Mouse (Mus musculus) brain, embryonic 18.5 days (tissue): Measurements from ENCODE around the gene Parp1.
"Not testable (repeated sequence)": the region's sequence is repeated elsewhere in the genome, so short reads cannot be mapped to it uniquely, and the experiment has no call there.

Experiments used
- DNase-seq: peaks from one replicate; pipeline ENCODE4 v3.0.0-alpha.2; 2012; ENCODE audit warnings: low read depth, low spot score

The Parp1 gene

GRCm38 (mm10) chr1:180559454-180559853, 9.3 kb upstream of the Parp1 start:
- no peak for DNase-seq

- DNase-seq = no peak
Observed at GRCm38 (mm10) chr1:180561187-180561586, 7.5 kb upstream of the Parp1 start.

GRCm38 (mm10) chr1:180564885-180565284, 3.8 kb upstream of the Parp1 start:
- DNase-seq = no peak

GRCm38 (mm10) chr1:180567761-180568160, 963 bp upstream of the Parp1 start:
- no peak for DNase-seq

DNA sequence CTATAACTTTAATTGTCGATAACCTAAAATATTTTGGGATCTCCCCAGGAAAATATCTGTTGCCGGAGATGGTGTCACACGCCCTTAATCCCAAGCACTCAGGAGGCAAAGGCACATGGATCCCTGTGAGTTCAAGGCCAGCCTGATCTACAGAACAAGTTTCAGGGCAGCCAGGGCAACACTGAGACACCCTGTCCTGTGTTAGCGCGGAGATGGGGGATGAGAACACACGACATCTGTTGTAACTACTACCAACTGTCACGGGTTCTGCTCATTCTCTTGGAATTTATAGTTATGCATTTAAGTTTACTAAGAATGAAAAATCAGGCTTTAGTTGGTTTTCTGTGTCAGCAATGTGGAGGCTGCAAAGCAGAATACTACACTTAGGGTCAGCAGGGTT, 476 bp upstream of the Parp1 start:
- DNase-seq = no peak

GRCm38 (mm10) chr1:180569453-180569852, 729 bp downstream of the Parp1 start:
- no peak for DNase-seq

DNA sequence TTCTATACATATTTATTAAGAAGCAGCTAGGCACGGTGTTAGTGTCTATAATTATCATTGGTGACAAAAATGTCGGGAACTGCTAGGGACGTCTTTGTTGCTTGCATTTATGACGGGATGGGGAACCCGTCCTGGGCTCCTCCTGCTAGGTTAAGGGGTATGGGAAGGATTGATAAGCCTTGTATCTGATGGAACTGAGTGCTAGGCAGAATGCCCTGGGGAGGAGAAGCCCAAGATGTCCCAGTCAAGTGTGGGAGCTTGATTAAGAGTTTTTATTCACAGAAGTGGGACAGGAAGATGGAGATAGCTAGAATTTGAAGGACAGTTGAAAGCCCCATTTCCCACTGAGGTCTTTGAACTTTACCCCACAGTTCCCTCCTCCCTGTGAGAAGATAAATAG, 1.5 kb downstream of the Parp1 start:
- no peak for DNase-seq

- no peak for DNase-seq
Observed at GRCm38 (mm10) chr1:180571018-180571589, 2.4 kb downstream of the Parp1 start.

GRCm38 (mm10) chr1:180571721-180572120, 3.0 kb downstream of the Parp1 start:
- not testable (repeated sequence) for DNase-seq

DNA sequence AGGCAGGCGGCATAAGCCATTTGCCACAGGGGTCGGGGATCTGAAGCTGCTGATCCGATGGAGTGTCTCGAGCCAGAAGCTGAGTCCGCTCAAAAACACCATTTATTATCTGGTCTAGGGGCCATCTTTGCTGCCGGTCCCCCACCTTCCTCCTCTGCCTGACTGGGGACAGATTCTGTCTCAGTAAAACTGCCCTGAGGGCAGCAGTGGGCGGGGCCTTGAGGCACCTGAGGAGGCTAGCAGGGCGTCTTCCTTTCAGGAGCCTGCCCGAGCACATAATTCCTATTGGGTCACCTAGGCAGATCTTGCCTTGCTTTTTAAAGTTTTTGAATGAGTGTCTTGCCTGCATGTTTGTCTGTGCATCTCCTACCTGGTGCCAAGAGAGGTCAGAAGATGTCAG, 3.4 kb downstream of the Parp1 start:
- no peak for DNase-seq

DNA sequence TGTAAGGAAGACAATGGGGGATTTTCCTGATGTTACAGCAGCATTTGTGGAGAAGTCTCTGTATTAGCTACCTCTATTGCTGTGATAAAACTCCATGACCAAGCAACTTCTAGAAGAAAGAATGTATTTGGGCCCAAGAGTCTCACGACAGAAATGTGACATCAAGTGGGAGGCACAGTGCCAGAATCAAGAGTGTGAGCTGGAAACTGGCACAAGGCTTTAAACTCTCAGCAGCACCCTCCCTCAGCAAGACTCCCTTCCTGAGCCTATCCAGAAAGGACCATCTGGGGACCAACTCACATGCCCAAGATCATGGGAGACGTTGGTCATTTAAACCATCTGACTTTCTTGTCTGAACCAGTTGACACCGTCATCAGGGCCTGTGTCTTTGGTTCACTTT, 7.8 kb downstream of the Parp1 start:
- no peak for DNase-seq

GRCm38 (mm10) chr1:180577837-180578236, 9.1 kb downstream of the Parp1 start:
- DNase-seq = no peak

GRCm38 (mm10) chr1:180587792-180588442, 19.2 kb downstream of the Parp1 start:
- no peak for DNase-seq

DNA sequence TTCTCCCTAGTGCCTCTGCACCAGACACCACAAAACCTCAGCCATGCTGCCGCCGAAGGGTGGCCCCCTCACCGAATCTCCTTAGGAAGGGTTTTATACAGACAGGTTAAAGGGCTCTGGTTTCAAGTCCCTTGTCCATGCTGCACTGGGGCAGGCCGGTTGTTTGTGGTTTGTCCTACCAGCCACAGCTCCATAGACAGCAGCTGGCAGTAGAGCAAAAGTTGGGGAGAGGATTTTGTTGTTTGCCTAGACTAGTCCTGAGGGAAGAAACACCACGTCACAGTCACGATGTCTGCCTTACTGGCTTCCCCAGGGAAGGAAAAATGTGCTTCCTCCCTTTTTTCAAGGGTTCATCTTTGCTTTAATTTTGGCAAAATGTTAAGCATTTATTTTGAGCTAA, 31.9 kb downstream of the Parp1 start:
- no peak for DNase-seq

DNA sequence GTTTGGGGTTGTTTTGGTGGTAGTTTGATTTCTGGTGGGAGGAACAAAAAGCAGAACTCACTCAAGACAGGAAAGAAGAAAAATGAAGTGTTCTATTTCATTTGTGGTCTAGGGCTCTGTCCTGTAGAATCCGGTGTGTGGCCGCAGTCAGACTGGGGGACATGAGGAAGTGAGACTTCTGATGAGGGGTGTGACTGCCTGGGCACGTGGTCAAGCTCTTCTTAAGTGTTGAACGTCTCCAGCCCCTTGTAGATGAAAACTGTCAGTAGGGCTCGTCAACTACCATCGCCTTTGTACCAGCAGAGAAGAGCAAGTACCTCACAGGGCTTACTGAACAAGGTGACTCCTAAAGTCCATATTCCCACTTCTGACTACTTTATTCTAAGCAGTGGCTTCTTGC, 33.1 kb downstream of the Parp1 start:
- no peak for DNase-seq

GRCm38 (mm10) chr1:180604579-180604978, 35.9 kb downstream of the Parp1 start:
- DNase-seq = peak; percentile 8

- no peak for DNase-seq
Observed at GRCm38 (mm10) chr1:180606106-180606505, 37.4 kb downstream of the Parp1 start.

DNA sequence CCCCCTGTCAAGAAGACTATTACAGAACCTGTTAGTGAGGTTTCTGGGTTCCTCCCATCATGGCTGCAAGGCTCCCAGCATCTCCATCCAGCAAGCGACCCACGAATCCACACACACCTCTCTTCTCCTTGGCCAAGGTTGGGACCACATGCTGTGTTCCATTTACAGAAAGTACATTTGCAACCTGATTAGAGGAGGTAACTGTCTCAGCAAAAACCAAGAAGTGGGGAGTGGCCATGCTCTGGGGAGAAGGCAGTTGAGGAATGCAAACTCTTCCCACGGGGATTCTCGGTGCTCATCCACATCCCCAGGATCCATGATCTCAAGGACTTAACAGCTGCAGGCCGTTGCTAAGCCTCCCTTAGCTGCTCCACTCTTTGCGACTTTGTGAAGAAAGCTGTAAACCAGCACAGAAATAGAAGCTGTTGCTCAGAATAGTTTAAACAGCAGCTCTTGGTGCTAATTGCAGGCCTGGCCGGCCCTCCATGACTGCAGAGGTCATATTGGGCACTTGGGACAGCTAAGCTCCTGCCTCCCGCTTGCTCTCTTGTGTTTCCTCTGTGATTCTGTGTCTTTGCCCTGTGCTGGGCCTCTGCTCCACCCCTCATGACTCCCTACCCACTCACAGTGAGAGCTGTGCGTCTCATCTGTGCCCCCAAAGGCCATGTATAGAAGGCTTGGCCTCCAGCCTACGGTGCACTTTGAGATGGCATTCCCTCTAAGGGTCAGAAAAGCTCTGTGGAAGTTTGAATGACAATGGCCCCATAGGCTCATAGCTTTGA, 38.3 kb downstream of the Parp1 start:
- DNase-seq = no peak

- no peak for DNase-seq
Observed at GRCm38 (mm10) chr1:180607578-180607879, 38.8 kb downstream of the Parp1 start.

DNA sequence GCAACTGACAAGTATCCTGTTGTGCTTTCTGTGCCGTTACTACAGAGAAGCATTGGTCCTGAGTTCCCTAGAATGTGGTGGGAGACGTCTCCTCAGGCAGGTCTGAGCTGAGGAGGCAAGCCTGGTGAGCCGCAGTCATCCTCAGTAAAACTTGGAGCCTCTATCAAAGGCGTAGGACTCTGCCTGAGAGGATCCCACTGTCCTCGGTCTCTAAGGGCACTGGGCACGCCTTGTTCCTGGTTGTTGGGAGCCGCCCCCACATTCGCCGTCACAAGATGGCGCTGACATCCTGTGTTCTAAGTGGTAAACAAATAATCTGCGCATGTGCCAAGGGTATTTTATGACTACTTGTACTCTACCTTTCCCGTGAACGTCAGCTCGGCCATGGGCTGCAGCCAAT, 43.1 kb downstream of the Parp1 start:
- not testable (repeated sequence) for DNase-seq

GRCm38 (mm10) chr1:180616762-180617161, 48.0 kb downstream of the Parp1 start:
- DNase-seq = no peak

DNA sequence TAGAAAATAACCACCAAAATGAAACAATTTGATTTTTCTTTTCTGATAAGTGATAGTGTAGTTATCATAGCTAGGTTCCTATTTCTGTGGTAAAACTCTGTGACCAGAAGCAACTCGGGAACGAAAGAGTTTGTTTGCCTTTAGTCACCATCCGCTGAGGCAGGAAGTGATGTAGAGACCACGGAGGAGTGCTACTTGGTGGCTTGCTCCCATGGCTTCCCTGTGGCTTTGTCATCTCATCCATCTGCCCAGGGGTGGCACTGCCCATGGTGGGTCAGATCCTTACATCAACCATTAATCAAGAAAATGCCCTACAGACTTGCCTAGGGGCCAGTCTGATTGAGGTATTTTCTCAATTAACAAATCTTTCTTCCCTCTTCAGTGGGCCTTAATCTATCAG, 53.7 kb downstream of the Parp1 start:
- no peak for DNase-seq

DNA sequence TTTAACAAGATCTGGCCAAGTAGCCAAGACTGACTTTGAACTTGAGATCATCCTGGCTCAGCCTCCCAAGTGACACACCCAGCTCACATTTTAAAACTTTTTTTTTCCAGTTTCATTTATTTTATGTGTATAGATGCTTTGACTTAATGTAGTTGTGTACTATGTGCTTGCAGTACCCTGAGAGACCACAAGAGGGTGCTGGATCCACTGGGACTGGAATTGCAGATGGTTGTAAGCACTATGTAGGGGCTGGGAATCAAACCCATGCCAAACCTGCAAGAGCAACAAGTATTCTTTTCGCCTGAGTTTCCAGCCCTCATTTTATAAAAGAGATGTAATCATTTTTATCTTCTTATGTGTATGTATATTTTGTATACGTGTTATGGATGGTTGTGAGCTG, 55.2 kb downstream of the Parp1 start:
- no peak for DNase-seq
